Mouse (Mus musculus) cerebellum, adult 2 months (tissue): Measurements from ENCODE around the gene Chd6.

Source experiments
- CTCF ChIP-seq: fragments of 200-500 bp; IDR thresholded peaks from 2 replicates; pipeline ENCODE4 v1.5.1; 2011; ENCODE audit warnings: low read depth, mild to moderate bottlenecking, control low read depth, low read length, moderate library complexity, borderline replicate concordance; ENCODE audit not compliant: insufficient read depth
- POLR2A ChIP-seq: fragments of 200-500 bp; IDR thresholded peaks from 2 replicates; pipeline ENCODE4 v1.6.1; 2011; ENCODE audit warnings: low read length, control low read depth, borderline replicate concordance; ENCODE audit not compliant: insufficient read depth

DNA sequence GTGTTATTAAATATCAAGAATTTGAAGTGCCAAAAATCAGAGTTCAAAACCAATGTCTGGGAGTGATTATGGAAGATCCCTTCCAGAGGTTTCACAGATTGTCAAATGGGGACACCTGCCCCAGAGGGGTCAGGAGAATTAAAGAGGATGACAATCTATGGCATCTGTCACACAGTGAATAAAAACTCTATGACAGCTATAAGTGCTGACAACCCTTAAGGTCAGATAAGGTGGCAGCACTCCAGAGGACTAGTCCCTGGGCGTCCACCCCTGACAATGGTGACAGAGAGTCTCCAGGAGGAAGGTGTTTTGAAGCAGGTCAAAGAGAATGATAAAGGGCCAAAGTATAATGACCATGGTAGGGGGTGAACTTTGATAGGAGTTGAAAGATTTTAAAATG, 44.0 kb downstream of the Chd6 start:
- TF ChIP-seq POLR2A (no peak), CTCF (no peak)
